Mouse (Mus musculus) testis, adult 2 months (tissue): ENCODE data around the gene Olfr1461. TPM values are rescaled to one million over a fixed set of nuclear protein-coding genes. Genes with fewer than 3 reads are reported as not detected.

Experiments used
- H3K27ac ChIP-seq: fragments of 200-500 bp; 2 replicates; pipeline ENCODE4 v1.5.1; 2012; ENCODE audit warnings: low read depth, low read length; ENCODE audit not compliant: control insufficient read depth, insufficient read depth
- H3K27me3 ChIP-seq: fragments of 200-500 bp; 2 replicates; pipeline ENCODE4 v1.6.1; 2012; ENCODE audit warnings: mild to moderate bottlenecking, low read length, moderate library complexity; ENCODE audit not compliant: control insufficient read depth, insufficient read depth
- H3K36me3 ChIP-seq: fragments of 200-500 bp; 2 replicates; pipeline ENCODE4 v1.6.1; 2012; ENCODE audit warnings: mild to moderate bottlenecking, low read length; ENCODE audit not compliant: control insufficient read depth, insufficient read depth
- H3K4me1 ChIP-seq: fragments of 200-500 bp; 2 replicates; pipeline ENCODE4 v1.6.1; 2012; ENCODE audit warnings: low read length; ENCODE audit not compliant: control insufficient read depth, insufficient read depth
- H3K4me3 ChIP-seq: fragments of 200-500 bp; 2 replicates; pipeline ENCODE4 v1.5.1; 2012; ENCODE audit warnings: low read depth, mild to moderate bottlenecking, low read length, moderate library complexity, mixed read lengths; ENCODE audit not compliant: control insufficient read depth
- CTCF ChIP-seq: fragments of 200-500 bp; IDR thresholded peaks from 2 replicates; pipeline ENCODE4 v1.5.1; 2012; ENCODE audit warnings: low read depth, mild to moderate bottlenecking, inconsistent platforms, low read length, moderate library complexity; ENCODE audit not compliant: control insufficient read depth, insufficient read depth, insufficient replicate concordance
- POLR2A ChIP-seq: fragments of 200-500 bp; IDR thresholded peaks from 2 replicates; pipeline ENCODE4 v1.6.1; 2012; ENCODE audit warnings: low read depth, mild to moderate bottlenecking, inconsistent platforms, low read length, moderate library complexity; ENCODE audit not compliant: control insufficient read depth
- polyA plus RNA-seq: library from polyadenylated mRNA; depleted of rRNA; stranded (reverse); fragments of >200 nt; gene quantifications from 2 replicates; pipeline ENCODE4 v1.2.3, GENCODE M21; 2012; rRNA removed

Gene Olfr1461
- polyA plus RNA-seq: not detected in 2 replicates

DNA sequence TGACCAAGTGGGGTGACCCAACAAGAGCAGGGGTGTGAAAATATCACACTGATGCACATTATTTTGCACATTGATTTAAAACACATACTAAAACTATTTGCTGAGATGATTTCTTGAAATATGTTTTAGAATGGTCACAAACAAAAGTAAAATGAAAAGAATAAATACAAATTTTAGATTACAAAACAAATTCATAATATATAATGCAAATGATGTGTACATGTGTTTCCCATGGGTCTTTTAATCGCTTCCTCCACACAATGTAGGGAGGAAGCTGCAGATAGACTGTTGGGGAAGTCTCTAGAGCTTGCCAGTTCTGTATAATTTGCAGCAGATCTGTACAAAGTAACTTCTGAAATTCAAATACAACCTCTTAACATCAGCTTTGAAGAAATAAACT is at the start of gene Olfr1461:
Gene Olfr1461, plus strand, starts transcription at position 301 of the 400 bp plus-strand sequence.
- no peaks in the 10 kb centered on the region for H3K36me3 ChIP-seq
- no peak within 1 kb of the TSS for H3K27ac ChIP-seq

DNA sequence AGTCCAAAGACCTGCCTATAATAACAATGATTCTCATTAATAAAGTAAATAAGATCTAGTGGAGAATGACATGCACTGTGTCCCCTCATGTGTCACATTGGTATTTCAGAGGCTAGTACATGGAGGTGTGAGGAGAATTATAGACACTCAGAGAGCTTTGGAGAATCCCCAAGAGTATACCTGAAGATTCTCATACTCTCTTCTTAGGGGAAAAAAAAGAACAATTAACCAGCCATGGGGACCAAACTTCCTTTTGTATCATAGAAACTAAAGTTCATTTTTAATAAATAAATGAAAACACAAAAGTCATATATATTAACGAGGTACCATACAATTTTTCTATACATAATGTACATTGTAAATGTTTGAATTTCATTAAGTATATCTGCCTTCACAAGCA is 13.4 kb upstream of the Olfr1461 start, which contains the start of gene Olfr1459:
Gene Olfr1459, minus strand, starts transcription at position 101 of the 400 bp plus-strand sequence.
- Histone ChIP-seq H3K4me1 (no peaks in the 10 kb centered on the region), H3K27me3 (no peaks in the 10 kb centered on the region), H3K4me3 (no peak within 1 kb of the TSS), H3K36me3 (no peaks in the 10 kb centered on the region), H3K27ac (no peak within 1 kb of the TSS)
- TF ChIP-seq POLR2A (no peak), CTCF (no peak)

More for the DNA sequence above, at the start of gene Olfr1461:
- Histone ChIP-seq H3K27me3 (no peaks in the 10 kb centered on the region), H3K4me1 (no peaks in the 10 kb centered on the region), H3K4me3 (no peak within 1 kb of the TSS)
- no peak for TF ChIP-seq CTCF
- no peak for TF ChIP-seq POLR2A

DNA sequence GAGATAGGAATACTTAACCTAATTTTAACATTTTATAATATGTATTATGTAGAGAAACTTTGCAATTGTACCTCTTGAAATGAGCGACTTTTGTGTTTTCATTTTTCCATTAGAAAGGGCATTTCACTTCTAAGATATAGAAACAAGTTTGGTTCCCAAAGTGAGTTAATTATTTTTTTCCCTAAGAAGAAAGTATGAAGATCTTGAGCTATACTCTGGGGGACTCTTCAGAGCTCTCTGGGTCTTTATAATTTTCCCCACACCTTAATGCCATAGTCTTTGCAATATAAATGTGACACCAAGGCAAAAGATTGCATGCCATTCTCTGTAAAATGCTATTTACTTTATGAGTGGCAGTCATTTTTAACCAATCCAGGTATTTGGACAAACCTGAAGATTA is 22.6 kb downstream of the Olfr1461 start, which contains the start of gene Olfr1462:
Gene Olfr1462, plus strand, starts transcription at position 301 of the 400 bp plus-strand sequence.
- TF ChIP-seq CTCF (no peak), POLR2A (no peak)
- no peak within 1 kb of the TSS for H3K27ac ChIP-seq
- H3K4me3 ChIP-seq: no peak within 1 kb of the TSS
- H3K36me3 ChIP-seq: no peaks in the 10 kb centered on the region
- no peaks in the 10 kb centered on the region for H3K27me3 ChIP-seq
- no peaks in the 10 kb centered on the region for H3K4me1 ChIP-seq

Other genes starting within 250 kb of the Olfr1461 start
- not detected in 2 replicates for gene Olfr1448, start 238.6 kb upstream of the Olfr1461 start, polyA plus RNA-seq
- gene Olfr1449, start 232.2 kb upstream of the Olfr1461 start, polyA plus RNA-seq: not detected in 2 replicates
- gene Olfr1450, start 212.7 kb upstream of the Olfr1461 start, polyA plus RNA-seq: not detected in 2 replicates
- gene Olfr1451, start 168.0 kb upstream of the Olfr1461 start, polyA plus RNA-seq: not detected in 2 replicates
- gene Olfr1453, start 134.7 kb upstream of the Olfr1461 start, polyA plus RNA-seq: not detected in 2 replicates
- gene Olfr1454, start 102.4 kb upstream of the Olfr1461 start, polyA plus RNA-seq: not detected in 2 replicates
- gene Olfr1457, start 65.1 kb upstream of the Olfr1461 start, polyA plus RNA-seq: not detected in 2 replicates
- not detected in 2 replicates for gene Olfr1458, start 56.2 kb upstream of the Olfr1461 start, polyA plus RNA-seq
- 0.01 and 0.02 TPM in 2 replicates for gene Olfr1459, start 13.5 kb upstream of the Olfr1461 start, polyA plus RNA-seq
- gene Olfr1462, start 22.7 kb downstream of the Olfr1461 start, polyA plus RNA-seq: not detected in 2 replicates
- gene Olfr1463, start 68.3 kb downstream of the Olfr1461 start, polyA plus RNA-seq: not detected in 2 replicates
- gene Olfr1465, start 152.5 kb downstream of the Olfr1461 start, polyA plus RNA-seq: not detected in 2 replicates
- gene Olfr1466, start 175.9 kb downstream of the Olfr1461 start, polyA plus RNA-seq: not detected in 2 replicates
- gene Olfr1467, start 199.2 kb downstream of the Olfr1461 start, polyA plus RNA-seq: not detected in 2 replicates
- not detected in 2 replicates for gene Olfr1469, start 244.8 kb downstream of the Olfr1461 start, polyA plus RNA-seq